Mouse (Mus musculus): Measurements from ENCODE around the gene Nkg7.

GRCm38 (mm10) chr7:43481191-43481590, 44.3 kb downstream of the Nkg7 start:
- TF ChIP-seq HCFC1 (IDR thresholded peaks at IDR 0.05; ENCODE audit: borderline replicate concordance, insufficient read depth, low read length), result no peak
- no peak for TF ChIP-seq ZC3H11A (IDR thresholded peaks at IDR 0.05; ENCODE audit: borderline replicate concordance, low read depth, low read length)
